Mouse (Mus musculus) ES-E14 (cell line): Measurements from ENCODE around the gene Copb1.

Experiments used
- HCFC1 ChIP-seq: IDR thresholded peaks from 2 replicates; pipeline ENCODE4 v1.6.1; 2012; ENCODE audit warnings: low read length, inconsistent platforms, borderline replicate concordance; ENCODE audit not compliant: insufficient read depth
- MAFK ChIP-seq: IDR thresholded peaks from 2 replicates; pipeline ENCODE4 v1.6.1; 2014; ENCODE audit warnings: mild to moderate bottlenecking, low read depth, low read length, inconsistent platforms; ENCODE audit not compliant: insufficient read depth
- ZNF384 ChIP-seq: IDR thresholded peaks from 2 replicates; pipeline ENCODE4 v1.6.1; 2012; ENCODE audit warnings: low read depth, low read length, inconsistent platforms

- TF ChIP-seq ZNF384 (no peak), HCFC1 (no peak), MAFK (no peak)
These were observed 40.2 kb upstream of the Copb1 start for GRCm38 (mm10) chr7:114294698-114295097.
